22 mouse cellular contexts compared by ENCODE assay signal in genomic region chr6:7697999-7698699, GRCm38 (mm10). TPM values are rescaled to one million over a fixed set of nuclear protein-coding genes. Genes with fewer than 3 reads are reported as not detected.
A peak's percentile ranks its signal among the peaks of the same experiment; 100 is the strongest.
DNase-seq lines count a peak whose midpoint lies in the region; ATAC-seq and TF ChIP-seq lines count a peak whose summit lies in the region.
"Had no signal": no experiment of that assay in that cellular context is flagged by ENCODE, and none has a peak within 500 bp of the region (broad histone marks: within the 10 kb centered on the region; RNA-seq: fewer than 3 reads in every experiment).

No protein-coding gene starts in this region.

- no peaks in the 10 kb centered on the region for H3K4me1 ChIP-seq in heart, embryonic 10.5 days
- H3K4me1 ChIP-seq in liver, embryonic 13.5 days (replicated peaks): peaks cover 60% of the 10 kb centered on the region
- H3K4me1 ChIP-seq: limb, embryonic 13.5 days had no signal

- H3K9me3 ChIP-seq in heart, embryonic 10.5 days: no peaks in the 10 kb centered on the region
- no peaks in the 10 kb centered on the region for H3K9me3 ChIP-seq in liver, embryonic 13.5 days (replicated peaks)
- H3K9me3 ChIP-seq: forebrain, embryonic 10.5 days; limb, embryonic 13.5 days; midbrain, embryonic 10.5 days had no signal

- H3K27me3 ChIP-seq in heart, embryonic 10.5 days (ENCODE audit: insufficient read depth, poor library complexity, severe bottlenecking): no peaks in the 10 kb centered on the region
- no peaks in the 10 kb centered on the region for H3K27me3 ChIP-seq in liver, embryonic 13.5 days
- H3K27me3 ChIP-seq: CH12.LX; limb, embryonic 13.5 days; Patski had no signal

- H3K4me3 ChIP-seq in heart, embryonic 10.5 days: no peak overlapping the region
- peak overlapping the region; percentile 2; the same call in 1 of the 2 replicates for H3K4me3 ChIP-seq in liver, embryonic 13.5 days (replicated peaks)
- no peak overlapping the region for H3K4me3 ChIP-seq in gastrocnemius, adult 2 months
- H3K4me3 ChIP-seq: forebrain, embryonic 10.5 days; limb, embryonic 13.5 days; midbrain, embryonic 10.5 days had no signal

- peak; percentile 67 for DNase-seq in heart, embryonic 10.5 days (ENCODE audit: low spot score)
- DNase-seq in heart, adult 9 months (ENCODE audit: low spot score in 2 of 2): no peak
- peak; percentile 7 to 31 for DNase-seq in spleen, postnatal 36 days (ENCODE audit: low spot score in 2 of 2)
- DNase-seq in spleen, adult 18-20 months: no peak
- DNase-seq in liver, embryonic 13.5 days: peak; percentile 66
- no peak for DNase-seq in urinary bladder, adult 2 months (ENCODE audit: low spot score)
- no peak for DNase-seq in urinary bladder, postnatal 14 days (ENCODE audit: low spot score)
- no peak for DNase-seq in gastrocnemius, adult 2 months
- DNase-seq: adrenal gland, postnatal 36 days; cerebellum, adult 11 months; cerebellum, postnatal 36 days; kidney, adult 18-20 months; kidney, postnatal 4 days; right cerebral cortex, adult 18-20 months; thymus, adult 2 months had no signal

- H3K36me3 ChIP-seq in heart, embryonic 10.5 days: no peaks in the 10 kb centered on the region
- H3K36me3 ChIP-seq in liver, embryonic 13.5 days: no peaks in the 10 kb centered on the region
- H3K36me3 ChIP-seq: forebrain, embryonic 10.5 days; limb, embryonic 13.5 days; midbrain, embryonic 10.5 days had no signal

- H3K9ac ChIP-seq in liver, embryonic 13.5 days: peak overlapping the region; percentile 52; the same call in 1 of the 2 replicates
- H3K9ac ChIP-seq: hindbrain, embryonic 14.5 days; limb, embryonic 13.5 days had no signal

- peak; percentile 82 for ATAC-seq in liver, embryonic 13.5 days (ENCODE audit: low read depth)
- ATAC-seq: lung, postnatal 0 days; Patski had no signal

- TF ChIP-seq CTCF in gastrocnemius, adult 2 months (IDR thresholded peaks at IDR 0.05): no peak

- intact Hi-C loops in gastrocnemius, adult 2 months (cut with DNase I): no loop called here

- WGBS in heart, embryonic 10.5 days: 73% methylated on average over 6 of the region's 6 CpGs
- 24% methylated on average over 6 of the region's 6 CpGs for WGBS in liver, embryonic 13.5 days (ENCODE audit: insufficient replicate concordance)

- H3K4me2 ChIP-seq in liver, embryonic 13.5 days: peak overlapping the region; percentile 59
- H3K4me2 ChIP-seq: hindbrain, embryonic 14.5 days; limb, embryonic 13.5 days had no signal

- no peak overlapping the region for H3K27ac ChIP-seq in heart, embryonic 10.5 days
- H3K27ac ChIP-seq in liver, embryonic 13.5 days: peak overlapping the region; percentile 94
- H3K27ac ChIP-seq in gastrocnemius, adult 2 months: no peak overlapping the region
- H3K27ac ChIP-seq: forebrain, embryonic 10.5 days; hindbrain, embryonic 14.5 days; limb, embryonic 13.5 days; midbrain, embryonic 10.5 days had no signal

RNA-seq across cellular contexts. Expression of gene Asns, which starts 5.1 kb away (rescaled TPM):
- 65.5 and 84.5 TPM in 2 replicates for polyA plus RNA-seq in heart, embryonic 10.5 days (2016; fragmentation: Nextera tagmentation; extraction: Ambion mirVana)
- 375 and 414 TPM in 2 replicates for polyA plus RNA-seq in liver, embryonic 13.5 days (2015; fragmentation: Nextera tagmentation; extraction: Ambion mirVana)
- 18.9 and 21.7 TPM in 2 replicates for polyA plus RNA-seq in urinary bladder, adult 2 months (2012; rRNA removed)
- 1 to 10 TPM; 1.7 to 2.1 TPM for total RNA-seq in gastrocnemius, adult 2 months (2021)
- total RNA-seq: CH12.LX had no signal

Comparison
In these comparisons a context has a peak if more than half of its experiments do, and no peak if none do; other contexts are left out.
1. DNase-seq: peak in heart, embryonic 10.5 days (single experiment), spleen, postnatal 36 days (2 of 2) and liver, embryonic 13.5 days (single experiment); none in heart, adult 9 months (0 of 2), spleen, adult 18-20 months (0 of 2), urinary bladder, adult 2 months (single experiment), urinary bladder, postnatal 14 days (single experiment) and gastrocnemius, adult 2 months (single experiment).